Mouse (Mus musculus): Measurements from ENCODE around the gene Atp5s. TPM values are rescaled to one million over a fixed set of nuclear protein-coding genes. Genes with fewer than 3 reads are reported as not detected.
A peak's percentile ranks its signal among the peaks of the same experiment; 100 is the strongest.

Gene Atp5s
- total and polyA plus RNA-seq, 3 experiments: 8.2 to 66.9 (median 15.9) TPM

DNA sequence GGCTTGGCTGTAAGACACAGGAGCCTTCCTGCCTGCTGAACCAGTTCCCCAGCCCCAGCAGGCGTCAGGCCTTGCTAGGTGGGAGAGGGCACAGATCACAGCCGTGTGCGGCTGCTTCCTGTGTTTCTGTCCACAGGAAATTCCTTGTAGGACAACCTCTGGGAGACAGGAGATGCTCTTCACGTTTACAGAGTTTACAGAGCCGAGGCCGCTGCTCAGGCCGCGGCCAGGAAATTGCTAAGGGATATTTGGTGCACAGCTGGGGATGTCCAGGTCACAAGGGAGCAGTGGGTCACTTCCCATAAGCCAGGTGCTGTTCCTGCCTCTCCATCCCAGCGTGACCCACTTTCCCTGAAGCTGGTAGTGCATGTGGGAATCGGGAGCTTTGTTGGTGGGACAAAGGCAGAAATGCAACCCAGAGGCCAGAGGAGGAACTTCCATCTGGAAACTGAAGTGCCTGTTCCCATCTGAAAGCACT lies 27.2 kb downstream of the Atp5s start:
- Histone ChIP-seq H3K36me3 (replicated peaks) (no peaks in the 10 kb centered on the region), H3K9me3 (replicated peaks) (no peaks in the 10 kb centered on the region), H3K27me3 (ENCODE audit: insufficient read depth, low read length) (peaks cover 2% of the 10 kb centered on the region; the same call in 1 of the 2 replicates), H3K4me3 (ENCODE audit: low read depth, low read length) (no peak overlapping the region), H3K4me1 (ENCODE audit: insufficient read depth, low read depth, low read length) (peaks cover 8% of the 10 kb centered on the region; the same call in 1 of the 2 replicates)
- DNase-seq (ENCODE audit: low spot score) (no peak), ATAC-seq (ENCODE audit: extremely low read depth, insufficient number of reproducible peaks, low FRiP score, poor library complexity, severe bottlenecking) (no peak)
- TF ChIP-seq POLR2AphosphoS5 (IDR thresholded peaks at IDR 0.05; ENCODE audit: insufficient replicate concordance, low read depth, low read length) (no peak), CTCF (IDR thresholded peaks at IDR 0.05; ENCODE audit: low read depth, low read length) (no peak), TAL1 (conservative IDR thresholded peaks at IDR 0.05; ENCODE audit: low read depth, low read length) (no peak), GATA2 (IDR thresholded peaks at IDR 0.05; ENCODE audit: borderline replicate concordance, low read depth, low read length) (no peak), GATA1 (IDR thresholded peaks at IDR 0.05; ENCODE audit: borderline replicate concordance, low read length) (no peak)

DNA sequence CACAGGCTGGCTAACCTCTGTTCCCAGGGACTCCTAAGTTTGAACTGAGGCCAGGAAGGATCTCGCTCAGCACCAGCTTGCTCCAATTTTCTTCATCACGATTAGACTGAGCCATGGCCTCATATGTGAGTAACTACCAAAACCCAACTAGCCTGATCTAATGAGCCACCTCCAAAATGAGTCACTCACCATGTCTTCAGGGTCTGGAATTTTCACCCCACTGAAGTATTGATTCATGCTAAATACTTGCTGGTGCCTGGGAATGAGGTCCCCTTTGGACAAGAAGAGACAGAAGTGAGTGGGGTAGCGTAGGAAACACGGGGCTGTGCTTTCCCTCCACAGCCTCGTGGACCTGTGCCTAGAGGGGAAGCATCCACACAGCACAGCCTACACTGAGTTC lies 29.2 kb downstream of the Atp5s start:
- ATAC-seq (ENCODE audit: extremely low read depth, insufficient number of reproducible peaks, low FRiP score, poor library complexity, severe bottlenecking): no peak

GRCm38 (mm10) chr12:69756015-69756414 lies 31.3 kb downstream of the Atp5s start:
- Histone ChIP-seq H3K9me3 (replicated peaks) (no peaks in the 10 kb centered on the region), H3K4me1 (ENCODE audit: insufficient read depth, low read depth, low read length) (peaks cover 43% of the 10 kb centered on the region), H3K4me3 (ENCODE audit: low read depth, low read length) (no peak overlapping the region), H3K27me3 (ENCODE audit: insufficient read depth, low read length) (peaks cover 2% of the 10 kb centered on the region; the same call in 1 of the 2 replicates), H3K36me3 (replicated peaks) (no peaks in the 10 kb centered on the region)
- no peak for TF ChIP-seq GATA2 (IDR thresholded peaks at IDR 0.05; ENCODE audit: borderline replicate concordance, low read depth, low read length)
- no peak for TF ChIP-seq TAL1 (conservative IDR thresholded peaks at IDR 0.05; ENCODE audit: low read depth, low read length)
- TF ChIP-seq GATA1 (IDR thresholded peaks at IDR 0.05; ENCODE audit: borderline replicate concordance, low read length): no peak
- no peak for TF ChIP-seq CTCF (IDR thresholded peaks at IDR 0.05; ENCODE audit: low read depth, low read length)
- no peak for TF ChIP-seq POLR2AphosphoS5 (IDR thresholded peaks at IDR 0.05; ENCODE audit: insufficient replicate concordance, low read depth, low read length)
- DNase-seq (ENCODE audit: low spot score) (no peak), ATAC-seq (ENCODE audit: extremely low read depth, insufficient number of reproducible peaks, low FRiP score, poor library complexity, severe bottlenecking) (no peak)

More for the DNA sequence above, 29.2 kb downstream of the Atp5s start:
- TF ChIP-seq GATA1 (IDR thresholded peaks at IDR 0.05; ENCODE audit: borderline replicate concordance, low read length) (no peak), TAL1 (conservative IDR thresholded peaks at IDR 0.05; ENCODE audit: low read depth, low read length) (no peak), POLR2AphosphoS5 (IDR thresholded peaks at IDR 0.05; ENCODE audit: insufficient replicate concordance, low read depth, low read length) (no peak), GATA2 (IDR thresholded peaks at IDR 0.05; ENCODE audit: borderline replicate concordance, low read depth, low read length) (no peak), CTCF (IDR thresholded peaks at IDR 0.05; ENCODE audit: low read depth, low read length) (no peak)
- DNase-seq (ENCODE audit: low spot score): no peak
- Histone ChIP-seq H3K36me3 (replicated peaks) (no peaks in the 10 kb centered on the region), H3K4me3 (ENCODE audit: low read depth, low read length) (no peak overlapping the region), H3K27me3 (ENCODE audit: insufficient read depth, low read length) (peaks cover 2% of the 10 kb centered on the region; the same call in 1 of the 2 replicates), H3K9me3 (replicated peaks) (no peaks in the 10 kb centered on the region), H3K4me1 (ENCODE audit: insufficient read depth, low read depth, low read length) (peaks cover 28% of the 10 kb centered on the region)

GRCm38 (mm10) chr12:69757418-69758141 lies 32.8 kb downstream of the Atp5s start:
- Histone ChIP-seq H3K4me1 (ENCODE audit: insufficient read depth, low read depth, low read length) (peaks cover 46% of the 10 kb centered on the region), H3K9me3 (replicated peaks) (no peaks in the 10 kb centered on the region), H3K36me3 (replicated peaks) (no peaks in the 10 kb centered on the region), H3K27me3 (ENCODE audit: insufficient read depth, low read length) (peaks cover 2% of the 10 kb centered on the region; the same call in 1 of the 2 replicates), H3K4me3 (ENCODE audit: low read depth, low read length) (peak overlapping the region; percentile 64; the same call in 1 of the 2 replicates)
- ATAC-seq (ENCODE audit: extremely low read depth, insufficient number of reproducible peaks, low FRiP score, poor library complexity, severe bottlenecking): peak; percentile 90
- TF ChIP-seq GATA2 (IDR thresholded peaks at IDR 0.05; ENCODE audit: borderline replicate concordance, low read depth, low read length): no peak
- no peak for TF ChIP-seq GATA1 (IDR thresholded peaks at IDR 0.05; ENCODE audit: borderline replicate concordance, low read length)
- peak; percentile 75 for TF ChIP-seq TAL1 (conservative IDR thresholded peaks at IDR 0.05; ENCODE audit: low read depth, low read length)
- TF ChIP-seq CTCF (IDR thresholded peaks at IDR 0.05; ENCODE audit: low read depth, low read length): peak; percentile 46
- DNase-seq (ENCODE audit: low spot score): peak; percentile 91

DNA sequence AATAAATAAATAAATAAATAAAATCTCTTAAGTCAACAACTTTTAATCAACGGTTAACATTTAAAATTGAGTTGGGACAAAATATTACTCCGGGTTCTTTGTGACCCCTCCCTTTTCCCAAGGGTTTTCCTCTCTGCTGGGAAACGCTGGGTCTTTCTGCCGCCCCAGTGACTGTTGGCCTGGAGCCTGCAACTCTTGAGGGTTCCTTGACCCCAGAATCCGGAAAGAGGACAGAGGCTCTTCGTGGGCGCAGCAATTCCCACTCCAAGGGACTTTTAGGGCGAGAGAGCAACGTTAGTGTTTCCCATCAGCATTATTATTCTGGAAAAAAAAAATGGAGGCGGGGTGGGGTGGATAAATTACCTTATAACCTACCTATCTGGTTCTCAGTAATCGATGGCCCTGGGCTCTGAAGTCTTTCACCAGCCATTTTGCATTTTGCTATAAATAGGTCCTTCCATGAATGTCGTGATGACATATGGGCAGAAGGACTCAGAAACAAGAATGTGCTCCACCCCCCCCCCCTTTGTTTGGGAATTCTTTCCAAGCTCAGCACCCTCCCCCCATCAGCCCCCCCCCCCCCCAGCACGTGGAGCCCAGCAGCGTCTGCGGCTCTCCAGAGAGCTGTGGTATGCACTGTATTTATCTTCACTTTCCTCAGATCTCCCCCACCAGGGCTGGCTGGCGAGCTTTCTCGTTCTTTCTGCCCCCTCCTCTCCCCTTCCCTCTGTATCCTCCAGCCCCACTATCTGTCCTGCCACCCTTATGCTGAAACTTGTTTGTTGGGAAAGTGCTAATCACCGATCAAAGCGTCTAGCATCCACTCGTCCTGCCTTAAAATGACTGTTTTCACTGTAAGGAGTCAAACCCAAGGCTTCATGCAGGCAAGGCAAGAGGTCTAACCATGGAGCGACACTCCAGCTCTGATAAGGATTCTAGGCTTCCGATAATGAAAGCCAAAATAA lies 33.8 kb downstream of the Atp5s start:
- TF ChIP-seq GATA1 (IDR thresholded peaks at IDR 0.05; ENCODE audit: borderline replicate concordance, low read length) (no peak), CTCF (IDR thresholded peaks at IDR 0.05; ENCODE audit: low read depth, low read length) (no peak)
- no peaks in the 10 kb centered on the region for H3K9me3 ChIP-seq (replicated peaks)
- peak overlapping the region; percentile 65 for H3K4me3 ChIP-seq (ENCODE audit: low read depth, low read length)
- DNase-seq (ENCODE audit: low spot score) (peak; percentile 42), ATAC-seq (ENCODE audit: extremely low read depth, insufficient number of reproducible peaks, low FRiP score, poor library complexity, severe bottlenecking) (no peak)
- no peaks in the 10 kb centered on the region for H3K36me3 ChIP-seq (replicated peaks)
- peaks cover 48% of the 10 kb centered on the region for H3K4me1 ChIP-seq (ENCODE audit: insufficient read depth, low read depth, low read length)
- peaks cover 2% of the 10 kb centered on the region; the same call in 1 of the 2 replicates for H3K27me3 ChIP-seq (ENCODE audit: insufficient read depth, low read length)
